Mouse (Mus musculus) liver, adult 2 months (tissue): Measurements from ENCODE around the gene Cdh13.

ENCODE experiments used
- CTCF ChIP-seq: fragments of 200-500 bp; IDR thresholded peaks from 2 replicates; pipeline ENCODE4 v1.5.1; 2011; ENCODE audit warnings: low read depth, low read length, control low read depth
- POLR2A ChIP-seq: fragments of 200-500 bp; IDR thresholded peaks from 2 replicates; pipeline ENCODE4 v1.6.1; 2011; ENCODE audit warnings: low read length, control low read depth; ENCODE audit not compliant: insufficient read depth; ENCODE audit errors: extremely low read depth

GRCm38 (mm10) chr8:118395178-118395577 is 111.6 kb downstream of the Cdh13 start:
- TF ChIP-seq CTCF = no peak
- no peak for TF ChIP-seq POLR2A
